Mouse (Mus musculus) CH12.LX (cell line): ENCODE measurements around the gene Tekt3.

Experiments used
- CHD2 ChIP-seq: IDR thresholded peaks from 2 replicates; pipeline ENCODE4 v1.6.1; 2011; ENCODE audit warnings: low read length, improper control_type of control experiment
- CTCF ChIP-seq, 2 experiments: IDR thresholded peaks in 1 of 2; conservative IDR thresholded peaks in 1 of 2; 2 replicates each; pipeline ENCODE4 v1.5.1; 2011 to 2012; ENCODE audit warnings: low read depth in 2 of 2, low read length in 2 of 2, improper control_type of control experiment in 1 of 2, inconsistent platforms in 1 of 2, mild to moderate bottlenecking in 1 of 2, moderate library complexity in 1 of 2
- POLR2A ChIP-seq: IDR thresholded peaks from 2 replicates; pipeline ENCODE4 v1.6.1; 2011; ENCODE audit warnings: low read depth, mild to moderate bottlenecking, improper control_type of control experiment, low read length
- POLR2AphosphoS2 ChIP-seq: IDR thresholded peaks from 2 replicates; pipeline ENCODE4 v1.6.1; 2011; ENCODE audit warnings: low read depth, low read length, improper control_type of control experiment

DNA sequence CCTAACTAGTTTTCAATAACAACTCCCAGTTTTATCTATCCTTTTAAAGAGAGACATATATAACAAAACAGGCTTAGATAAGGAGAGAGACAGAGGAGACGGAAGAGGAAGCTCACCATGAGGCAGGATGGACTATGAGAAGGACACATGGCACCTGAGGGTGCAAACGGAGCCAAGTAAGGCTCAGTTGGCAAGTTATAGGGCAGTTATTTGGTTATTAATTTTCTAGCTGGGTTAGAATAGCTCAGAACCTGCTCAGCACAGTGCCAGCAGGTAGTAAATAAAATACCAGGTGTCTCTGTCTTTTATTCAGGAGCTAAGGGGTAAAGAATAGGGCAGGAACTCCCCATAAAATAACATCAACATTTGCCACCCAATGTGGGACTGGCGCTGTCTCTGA, 36.6 kb downstream of the Tekt3 start:
- TF ChIP-seq CTCF (conservative IDR thresholded peaks at IDR 0.05 in 1 of 2, IDR thresholded peaks at IDR 0.05 in 1 of 2; ENCODE audit: low read depth in 2 of 2, low read length in 2 of 2) (no peak), POLR2AphosphoS2 (no peak), POLR2A (no peak), CHD2 (no peak)
